Mouse (Mus musculus) T-helper 2 cell (primary cell): ENCODE measurements around the gene Bud23.
"Not testable (repeated sequence)": the region's sequence is repeated elsewhere in the genome, so short reads cannot be mapped to it uniquely, and the experiment has no call there.

Experiments used
- in situ Hi-C: fragments of 300-600 bp; cut with MboI, MseI; formaldehyde crosslinking; loops from one replicate; pipeline ENCODE4 v1.15.1; 2025; ENCODE audit warnings: high pct_unique_total_duplicates

The Bud23 gene

GRCm38 (mm10) chr5:135072061-135072460 is 7.3 kb upstream of the Bud23 start:
- in situ Hi-C loops = loop anchor here (5.0 kb wide), 1 partner anchor 40 kb away; no protein-coding TSS in a partner anchor

- in situ Hi-C loops = loop anchor here (5.0 kb wide), 1 partner anchor 38 kb away; no protein-coding TSS in a partner anchor
Observed at GRCm38 (mm10) chr5:135070448-135070847, 5.7 kb upstream of the Bud23 start.

GRCm38 (mm10) chr5:135066008-135066407 is 1.2 kb upstream of the Bud23 start:
- in situ Hi-C loops = no loop called here

- in situ Hi-C loops = no loop called here
Observed at GRCm38 (mm10) chr5:135064382-135064766, 385 bp downstream of the Bud23 start.

- in situ Hi-C loops = no loop called here
Observed at GRCm38 (mm10) chr5:135063629-135064381, 954 bp downstream of the Bud23 start, which contains the start of gene Dnajc30. Gene Dnajc30 (plus strand): TSS chr5:135064202.

- in situ Hi-C loops = no loop called here
Observed at GRCm38 (mm10) chr5:135053356-135053755, 11.4 kb downstream of the Bud23 start.

GRCm38 (mm10) chr5:135049268-135049667 is 15.5 kb downstream of the Bud23 start:
- in situ Hi-C loops = not testable (repeated sequence)

DNA sequence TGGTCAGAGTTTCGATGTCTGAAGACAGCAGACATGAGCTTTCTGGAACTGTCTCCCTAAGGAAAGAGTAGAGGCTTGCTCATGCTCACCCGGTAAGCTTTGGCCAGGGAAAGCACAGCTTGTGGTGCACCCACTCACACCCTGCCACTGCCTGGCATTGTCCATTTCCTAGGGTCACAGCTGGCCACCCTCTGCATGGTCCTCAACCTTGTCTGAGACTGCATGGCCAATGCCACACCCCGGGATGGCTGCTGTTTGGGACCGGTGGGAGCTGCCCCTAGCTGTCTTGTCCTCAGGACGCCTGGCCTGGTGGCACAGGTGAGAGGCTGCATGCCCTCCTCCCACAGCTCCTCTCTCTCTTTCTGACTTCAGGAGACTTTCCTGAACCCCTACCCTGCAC is 16.2 kb downstream of the Bud23 start:
- in situ Hi-C loops = no loop called here

- in situ Hi-C loops = no loop called here
Observed at GRCm38 (mm10) chr5:135044575-135044974, 20.2 kb downstream of the Bud23 start.

DNA sequence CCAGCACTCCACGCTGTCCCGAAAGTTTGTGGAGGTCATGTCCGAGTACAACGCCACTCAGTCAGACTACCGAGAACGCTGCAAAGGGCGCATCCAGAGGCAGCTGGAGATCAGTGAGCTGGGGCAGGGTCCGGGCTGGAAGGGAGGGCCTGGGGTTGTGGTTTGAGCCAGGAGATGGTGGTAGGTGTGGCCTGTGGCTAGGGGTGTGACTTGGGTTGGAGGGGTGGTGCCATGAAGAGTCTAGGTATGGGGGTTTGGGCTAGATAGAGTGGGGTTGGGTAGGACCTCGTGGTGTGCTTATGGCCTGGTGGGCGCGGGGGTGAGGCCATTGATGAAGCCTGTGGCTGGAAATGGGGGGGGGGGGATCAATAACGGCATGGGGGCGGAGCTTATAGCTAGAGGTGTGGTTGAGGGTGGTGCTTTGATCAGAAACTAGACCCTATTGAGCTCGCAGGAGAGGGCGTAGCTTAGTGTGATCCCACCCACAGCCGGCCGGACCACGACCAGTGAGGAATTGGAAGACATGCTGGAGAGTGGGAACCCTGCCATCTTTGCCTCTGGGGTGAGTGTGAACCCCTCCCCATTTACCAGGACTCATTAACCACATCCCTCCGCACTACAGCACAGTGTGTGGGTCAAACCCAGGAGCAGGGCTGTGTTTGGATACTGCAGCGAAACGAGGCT is 22.5 kb downstream of the Bud23 start:
- in situ Hi-C loops = no loop called here

- in situ Hi-C loops = no loop called here
Observed at GRCm38 (mm10) chr5:135040777-135041176, 24.0 kb downstream of the Bud23 start.

DNA sequence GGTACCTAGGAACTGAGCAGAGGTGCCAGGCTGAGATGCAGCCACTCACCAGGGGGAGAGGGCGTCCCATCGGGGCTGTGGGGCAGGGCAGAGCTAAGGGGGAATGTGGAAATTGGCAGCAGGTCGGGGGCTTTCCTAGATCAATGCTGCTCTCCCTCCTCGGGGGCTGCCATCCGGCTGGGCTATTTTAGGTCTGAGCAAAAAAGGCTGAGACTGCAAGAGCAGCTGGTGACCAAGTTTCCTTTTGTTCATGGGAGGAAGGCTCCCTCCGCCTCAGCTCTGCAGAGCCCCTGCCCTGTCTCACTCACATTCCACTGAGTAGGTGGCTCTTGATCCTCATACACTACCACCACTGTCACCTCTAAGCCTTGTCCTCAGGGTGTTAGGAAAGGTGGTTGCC is 24.7 kb downstream of the Bud23 start:
- in situ Hi-C loops = no loop called here

DNA sequence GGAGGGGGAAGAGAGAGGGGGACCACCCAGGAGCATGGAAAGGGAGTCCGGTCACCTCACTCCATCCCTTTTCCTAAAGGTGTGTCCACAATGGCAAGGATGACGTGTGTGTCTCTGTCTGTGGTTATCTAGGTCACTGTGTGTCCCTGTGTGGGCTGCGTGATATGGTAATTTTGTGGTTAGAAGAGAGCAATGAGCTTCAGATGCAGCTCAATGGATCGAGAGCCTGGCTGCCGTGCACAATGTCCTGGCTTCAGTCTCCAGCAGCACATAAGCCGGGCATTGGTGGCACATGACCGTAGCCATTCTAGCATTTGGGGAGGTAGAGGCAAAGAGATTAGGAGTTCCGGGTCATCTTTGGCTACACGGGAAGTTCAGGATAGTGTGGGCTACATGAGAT is 25.2 kb downstream of the Bud23 start:
- in situ Hi-C loops = no loop called here

GRCm38 (mm10) chr5:135037946-135038345 is 26.8 kb downstream of the Bud23 start:
- in situ Hi-C loops = no loop called here

GRCm38 (mm10) chr5:135035608-135036359 is 29.0 kb downstream of the Bud23 start:
- in situ Hi-C loops = no loop called here

GRCm38 (mm10) chr5:135034593-135034992 is 30.2 kb downstream of the Bud23 start:
- in situ Hi-C loops = loop anchor here (5.0 kb wide), 1 partner anchor 38 kb away; no protein-coding TSS in a partner anchor

- in situ Hi-C loops = loop anchor here (5.0 kb wide), 1 partner anchor 40 kb away; no protein-coding TSS in a partner anchor
Observed at GRCm38 (mm10) chr5:135032581-135032980, 32.2 kb downstream of the Bud23 start.

DNA sequence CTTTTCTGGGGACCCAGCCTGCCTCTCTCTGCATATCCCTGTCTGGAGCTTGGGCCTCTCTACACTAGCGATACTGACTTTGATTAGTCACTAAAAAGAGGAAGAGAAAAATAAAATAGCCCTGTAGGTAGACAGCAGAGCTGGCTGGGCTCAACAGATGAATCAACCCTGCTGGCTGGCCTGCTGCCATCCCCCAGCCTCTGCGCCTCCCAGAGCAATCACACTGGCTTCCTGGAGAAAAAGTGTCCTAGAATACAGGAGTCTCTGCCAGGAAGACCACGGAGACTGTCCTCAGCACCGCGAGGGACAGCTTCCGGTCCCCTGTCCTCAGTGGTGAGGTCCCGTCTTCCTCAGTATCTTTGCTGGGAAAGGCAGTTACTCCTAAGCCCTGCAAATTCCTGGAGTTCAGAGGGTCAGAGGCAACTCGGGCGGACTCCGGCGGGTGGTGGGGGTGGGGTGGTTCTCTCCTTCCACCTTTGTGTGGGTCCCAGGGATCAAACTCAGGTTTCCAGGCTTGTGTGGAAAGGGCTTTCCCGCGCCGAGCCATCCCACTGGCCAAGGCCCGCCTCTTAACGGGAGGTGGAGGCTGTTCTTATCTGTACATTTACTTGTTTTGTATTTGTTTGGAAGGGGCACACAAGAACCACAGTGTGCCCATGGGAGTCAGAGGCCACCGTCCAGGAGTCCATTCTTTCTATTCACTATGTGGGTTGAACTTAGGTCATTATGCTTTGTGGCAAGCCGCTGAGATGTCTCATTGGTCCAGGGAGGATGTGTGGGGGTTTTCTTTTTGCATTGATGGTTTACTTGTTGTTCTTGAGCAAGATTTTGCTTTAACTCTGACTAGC is 35.5 kb downstream of the Bud23 start:
- in situ Hi-C loops = no loop called here

DNA sequence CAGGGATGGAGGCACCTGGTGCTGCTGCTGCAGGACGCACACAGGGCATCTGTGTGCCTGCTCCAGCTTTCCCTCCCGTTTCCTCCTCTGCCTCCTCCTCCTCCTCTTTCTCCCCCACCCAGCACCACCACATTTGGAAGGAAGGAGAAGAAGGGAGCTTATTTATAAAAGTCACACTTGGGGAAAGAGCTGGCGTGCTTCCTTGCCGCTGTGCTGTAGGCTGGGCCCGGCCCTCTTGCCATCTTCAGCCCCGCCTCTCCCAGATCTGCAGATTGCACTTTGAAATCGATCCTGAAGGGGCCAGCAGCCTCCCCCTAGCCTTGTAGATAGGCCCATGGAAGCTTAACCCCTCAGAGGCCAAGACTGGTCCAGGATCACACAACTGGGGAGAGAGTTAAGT is 38.9 kb downstream of the Bud23 start:
- in situ Hi-C loops = no loop called here

- in situ Hi-C loops = loop anchor here (5.0 kb wide), 1 partner anchor 83 kb away; no protein-coding TSS in a partner anchor
Observed at GRCm38 (mm10) chr5:135024665-135025224, 40.0 kb downstream of the Bud23 start.
